Mouse (Mus musculus) CH12.LX (cell line): ENCODE measurements at regions not wholly inside any gene's neighbourhood (a gene's known extent, or its start where the extent isn't known, plus 50 kb on each side); places are given as distances from the start of the nearest gene placed in this dataset.

ENCODE experiments used
- DNase-seq: peaks from one replicate; pipeline ENCODE4 v3.0.0-alpha.2; 2013; ENCODE audit errors: extremely low read depth
- H3K27ac ChIP-seq: 2 replicates; pipeline ENCODE4 v1.5.1; 2012; ENCODE audit warnings: low read depth, mild to moderate bottlenecking, control low read depth, moderate library complexity; ENCODE audit not compliant: insufficient read depth
- H3K27me3 ChIP-seq: replicated peaks from 2 replicates; pipeline ENCODE3; 2012; ENCODE audit warnings: inconsistent platforms
- H3K36me3 ChIP-seq, 2 experiments: replicated peaks in 1 of 2; 2 replicates each; pipeline versions ENCODE3 to v1.6.1; 2012; ENCODE audit warnings: inconsistent platforms in 1 of 2, low read length in 1 of 2, mild to moderate bottlenecking in 1 of 2, mixed read lengths in 1 of 2, moderate library complexity in 1 of 2; ENCODE audit not compliant: control insufficient read depth in 1 of 2, insufficient read depth in 1 of 2
- H3K4me1 ChIP-seq, 2 experiments: 2 replicates each; pipeline ENCODE4 v1.6.1; 2012; ENCODE audit warnings: inconsistent platforms in 1 of 2, moderate library complexity in 1 of 2; ENCODE audit not compliant: insufficient read depth in 2 of 2, control insufficient read depth in 1 of 2
- H3K4me2 ChIP-seq: 2 replicates; pipeline ENCODE4 v1.6.1; 2012; ENCODE audit warnings: low read depth, mild to moderate bottlenecking, control low read depth; ENCODE audit not compliant: poor library complexity, insufficient read depth, severe bottlenecking
- H3K4me3 ChIP-seq, 3 experiments: fragments of 150-350 bp in 1 of 3; sonication (generic) in 1 of 3; replicated peaks in 1 of 3; 2 replicates each; pipeline versions ENCODE3 to v1.5.1; 2011 to 2012; ENCODE audit warnings: low read depth in 2 of 3, low read length in 2 of 3, mild to moderate bottlenecking in 2 of 3, moderate library complexity in 2 of 3, control low read depth in 1 of 3, improper control_type of control experiment in 1 of 3, inconsistent platforms in 1 of 3, mixed read lengths in 1 of 3; ENCODE audit not compliant: poor library complexity in 1 of 3
- H3K79me2 ChIP-seq: replicated peaks from 2 replicates; pipeline ENCODE4 v1.6.1; 2012; ENCODE audit warnings: mild to moderate bottlenecking, moderate library complexity; ENCODE audit not compliant: control insufficient read depth, poor library complexity, insufficient read depth, severe bottlenecking; ENCODE audit errors: extremely low read depth
- H3K9ac ChIP-seq: 2 replicates; pipeline ENCODE4 v1.6.1; 2012; ENCODE audit warnings: low read depth, mild to moderate bottlenecking, control low read depth, moderate library complexity; ENCODE audit not compliant: insufficient read depth
- H3K9me3 ChIP-seq: replicated peaks from 2 replicates; pipeline ENCODE3; 2012; ENCODE audit warnings: low read length, inconsistent platforms, mixed read lengths
- CHD1 ChIP-seq: IDR thresholded peaks from 2 replicates; pipeline ENCODE4 v1.6.1; 2012; ENCODE audit warnings: low read depth, low read length, improper control_type of control experiment, inconsistent platforms
- CHD2 ChIP-seq: IDR thresholded peaks from 2 replicates; pipeline ENCODE4 v1.6.1; 2011; ENCODE audit warnings: low read length, improper control_type of control experiment
- ELF1 ChIP-seq: IDR thresholded peaks from 2 replicates; pipeline ENCODE4 v1.6.1; 2014; ENCODE audit warnings: low read depth, mild to moderate bottlenecking, inconsistent platforms, low read length, improper control_type of control experiment
- EP300 ChIP-seq: IDR thresholded peaks from 2 replicates; pipeline ENCODE4 v1.6.1; 2011; ENCODE audit warnings: low read length, improper control_type of control experiment
- ETS1 ChIP-seq: conservative IDR thresholded peaks from 2 replicates; pipeline ENCODE4 v1.6.1; 2012; ENCODE audit warnings: low read depth, mild to moderate bottlenecking, inconsistent platforms, low read length, improper control_type of control experiment, moderate library complexity
- JUN ChIP-seq: IDR thresholded peaks from 2 replicates; pipeline ENCODE4 v1.6.1; 2011; ENCODE audit warnings: low read depth, mild to moderate bottlenecking, low read length, improper control_type of control experiment, moderate library complexity; ENCODE audit not compliant: insufficient read depth
- KAT2A ChIP-seq: IDR thresholded peaks from 2 replicates; pipeline ENCODE4 v1.6.1; 2012; ENCODE audit warnings: low read length, improper control_type of control experiment, inconsistent platforms; ENCODE audit not compliant: insufficient replicate concordance
- MAFK ChIP-seq: IDR thresholded peaks from 2 replicates; pipeline ENCODE4 v1.6.1; 2011; ENCODE audit warnings: low read length, improper control_type of control experiment; ENCODE audit not compliant: insufficient replicate concordance
- MAX ChIP-seq: IDR thresholded peaks from 2 replicates; pipeline ENCODE4 v1.6.1; 2011; ENCODE audit warnings: low read length, improper control_type of control experiment
- MAZ ChIP-seq: IDR thresholded peaks from 2 replicates; pipeline ENCODE4 v1.6.1; 2012; ENCODE audit warnings: low read depth, mild to moderate bottlenecking, inconsistent platforms, low read length, improper control_type of control experiment, moderate library complexity
- NRF1 ChIP-seq: IDR thresholded peaks from 2 replicates; pipeline ENCODE4 v1.6.1; 2014; ENCODE audit warnings: low read depth, mild to moderate bottlenecking, inconsistent platforms, low read length, improper control_type of control experiment, moderate library complexity
- POLR2AphosphoS2 ChIP-seq: IDR thresholded peaks from 2 replicates; pipeline ENCODE4 v1.6.1; 2011; ENCODE audit warnings: low read depth, low read length, improper control_type of control experiment
- RAD21 ChIP-seq: IDR thresholded peaks from 2 replicates; pipeline ENCODE4 v1.6.1; 2011; ENCODE audit warnings: low read depth, mild to moderate bottlenecking, low read length, improper control_type of control experiment, moderate library complexity
- RCOR1 ChIP-seq: conservative IDR thresholded peaks from 2 replicates; pipeline ENCODE4 v1.6.1; 2012; ENCODE audit warnings: low read depth, mild to moderate bottlenecking, inconsistent platforms, low read length, improper control_type of control experiment
- SMC3 ChIP-seq: IDR thresholded peaks from 2 replicates; pipeline ENCODE4 v1.6.1; 2011; ENCODE audit warnings: low read depth, low read length, improper control_type of control experiment
- TBP ChIP-seq: conservative IDR thresholded peaks from 2 replicates; pipeline ENCODE4 v1.6.1; 2011; ENCODE audit warnings: low read depth, low read length, improper control_type of control experiment
- UBTF ChIP-seq: IDR thresholded peaks from 2 replicates; pipeline ENCODE4 v1.6.1; 2012; ENCODE audit warnings: low read depth, mild to moderate bottlenecking, inconsistent platforms, low read length, improper control_type of control experiment, moderate library complexity
- USF1 ChIP-seq: IDR thresholded peaks from 2 replicates; pipeline ENCODE4 v1.6.1; 2014; ENCODE audit warnings: low read depth, mild to moderate bottlenecking, inconsistent platforms, low read length, improper control_type of control experiment
- USF2 ChIP-seq: conservative IDR thresholded peaks from 2 replicates; pipeline ENCODE4 v1.6.1; 2011; ENCODE audit warnings: low read depth, low read length, improper control_type of control experiment
- ZC3H11A ChIP-seq: IDR thresholded peaks from 2 replicates; pipeline ENCODE4 v1.6.1; 2012; ENCODE audit warnings: low read depth, mild to moderate bottlenecking, inconsistent platforms, low read length, improper control_type of control experiment
- dilution Hi-C: fragments of 300-500 bp; cut with MboI; formaldehyde crosslinking; loops from 2 replicates; pipeline ENCODE4 v1.14.3; 2020; ENCODE audit warnings: low sequenced_read_pairs; ENCODE audit not compliant: extremely low pct_unique_long_range_greater_than_20kb, extremely low pct_ligation_motif_present
- in situ Hi-C: fragments of 300-500 bp; cut with MboI; formaldehyde crosslinking; loops from 3 replicates; pipeline ENCODE4 v1.14.3; 2019; ENCODE audit warnings: low sequenced_read_pairs, low pct_ligation_motif_present, low pct_unique_long_range_greater_than_20kb, mixed read lengths

GRCm38 (mm10) chr3:118431031-118431723 lies 130.8 kb upstream of the Dpyd start:
- Histone ChIP-seq H3K36me3 (no peaks in the 10 kb centered on the region), H3K27me3 (no peaks in the 10 kb centered on the region), H3K4me2 (no peak overlapping the region)
- TF ChIP-seq USF2, result no peak
- no peak for TF ChIP-seq SMC3
- no peak for TF ChIP-seq KAT2A
- TF ChIP-seq NRF1, result no peak
- TF ChIP-seq EP300, result no peak
- no peak for TF ChIP-seq RAD21
- no peak for TF ChIP-seq USF1
- TF ChIP-seq, all 38 proteins: peak for 0
- Histone ChIP-seq H3K4me1 (no peaks in the 10 kb centered on the region), H3K9ac (no peak overlapping the region), H3K27ac (no peak overlapping the region), H3K9me3 (peaks cover 15% of the 10 kb centered on the region), H3K4me3 (no peak overlapping the region), H3K79me2 (no peaks in the 10 kb centered on the region)
- in situ Hi-C loops (no loop called here), dilution Hi-C loops (no loop called here)
- DNase-seq, result peak; percentile 12

- Histone ChIP-seq H3K36me3 (no peaks in the 10 kb centered on the region), H3K79me2 (no peaks in the 10 kb centered on the region), H3K27ac (no peak overlapping the region), H3K9me3 (peaks cover 15% of the 10 kb centered on the region), H3K27me3 (no peaks in the 10 kb centered on the region), H3K9ac (no peak overlapping the region), H3K4me1 (no peaks in the 10 kb centered on the region), H3K4me3 (no peak overlapping the region), H3K4me2 (no peak overlapping the region)
- no peak for DNase-seq
- no peak for TF ChIP-seq UBTF
- no peak for TF ChIP-seq CHD1
- TF ChIP-seq ELF1, result no peak
- no peak for TF ChIP-seq USF2
- TF ChIP-seq JUN, result no peak
- TF ChIP-seq POLR2AphosphoS2, result no peak
- TF ChIP-seq RAD21, result no peak
- no peak for TF ChIP-seq TBP
- no peak for TF ChIP-seq CHD2
- TF ChIP-seq USF1, result no peak
- TF ChIP-seq MAZ, result no peak
- TF ChIP-seq RCOR1, result no peak
- no peak for TF ChIP-seq ETS1
- no peak for TF ChIP-seq MAX
- no peak for TF ChIP-seq MAFK
- no peak for TF ChIP-seq ZC3H11A
- dilution Hi-C loops (no loop called here), in situ Hi-C loops (no loop called here)
Measured at GRCm38 (mm10) chr3:118433441-118434021, 128.4 kb upstream of the Dpyd start.
